Mouse (Mus musculus): ENCODE measurements at regions not wholly inside any gene's neighbourhood (a gene's known extent, or its start where the extent isn't known, plus 50 kb on each side); places are given as distances from the start of the nearest gene placed in this dataset.

GRCm38 (mm10) chr7:70281891-70282515 lies 84.5 kb downstream of the Nr2f2 start:
- no peak for TF ChIP-seq CTCF (IDR thresholded peaks at IDR 0.05; ENCODE audit: borderline replicate concordance, insufficient read depth, low read length)
- TF ChIP-seq POLR2A (IDR thresholded peaks at IDR 0.05; ENCODE audit: low read depth, low read length) = no peak

Measured in embryonic fibroblast, embryonic 13.5 days (primary cell).